Mouse (Mus musculus) testis, adult 2 months (tissue): ENCODE data around the gene Nkd2. TPM values are rescaled to one million over a fixed set of nuclear protein-coding genes. Genes with fewer than 3 reads are reported as not detected.

ENCODE experiments used
- H3K27ac ChIP-seq: fragments of 200-500 bp; 2 replicates; pipeline ENCODE4 v1.5.1; 2012; ENCODE audit warnings: low read depth, low read length; ENCODE audit not compliant: control insufficient read depth, insufficient read depth
- H3K27me3 ChIP-seq: fragments of 200-500 bp; 2 replicates; pipeline ENCODE4 v1.6.1; 2012; ENCODE audit warnings: mild to moderate bottlenecking, low read length, moderate library complexity; ENCODE audit not compliant: control insufficient read depth, insufficient read depth
- H3K36me3 ChIP-seq: fragments of 200-500 bp; 2 replicates; pipeline ENCODE4 v1.6.1; 2012; ENCODE audit warnings: mild to moderate bottlenecking, low read length; ENCODE audit not compliant: control insufficient read depth, insufficient read depth
- H3K4me1 ChIP-seq: fragments of 200-500 bp; 2 replicates; pipeline ENCODE4 v1.6.1; 2012; ENCODE audit warnings: low read length; ENCODE audit not compliant: control insufficient read depth, insufficient read depth
- H3K4me3 ChIP-seq: fragments of 200-500 bp; 2 replicates; pipeline ENCODE4 v1.5.1; 2012; ENCODE audit warnings: low read depth, mild to moderate bottlenecking, low read length, moderate library complexity, mixed read lengths; ENCODE audit not compliant: control insufficient read depth
- CTCF ChIP-seq: fragments of 200-500 bp; IDR thresholded peaks from 2 replicates; pipeline ENCODE4 v1.5.1; 2012; ENCODE audit warnings: low read depth, mild to moderate bottlenecking, inconsistent platforms, low read length, moderate library complexity; ENCODE audit not compliant: control insufficient read depth, insufficient read depth, insufficient replicate concordance
- POLR2A ChIP-seq: fragments of 200-500 bp; IDR thresholded peaks from 2 replicates; pipeline ENCODE4 v1.6.1; 2012; ENCODE audit warnings: low read depth, mild to moderate bottlenecking, inconsistent platforms, low read length, moderate library complexity; ENCODE audit not compliant: control insufficient read depth
- polyA plus RNA-seq: library from polyadenylated mRNA; depleted of rRNA; stranded (reverse); fragments of >200 nt; gene quantifications from 2 replicates; pipeline ENCODE4 v1.2.3, GENCODE M21; 2012

Nkd2 gene
- polyA plus RNA-seq, 1 experiment, result 3.8 TPM

- no peak overlapping the region for H3K27ac ChIP-seq
- H3K4me1 ChIP-seq, result peaks cover 2% of the 10 kb centered on the region; the same call in 1 of the 2 replicates
- no peak overlapping the region for H3K4me3 ChIP-seq
- TF ChIP-seq CTCF (no peak), POLR2A (no peak)
- no peaks in the 10 kb centered on the region for H3K36me3 ChIP-seq
- H3K27me3 ChIP-seq, result no peaks in the 10 kb centered on the region
Observed at GRCm38 (mm10) chr13:73835791-73836190, 11.6 kb downstream of the Nkd2 start.

- H3K4me1 ChIP-seq, result peaks cover 2% of the 10 kb centered on the region; the same call in 1 of the 2 replicates
- no peak for TF ChIP-seq POLR2A
- no peak for TF ChIP-seq CTCF
- no peaks in the 10 kb centered on the region for H3K36me3 ChIP-seq
- H3K4me3 ChIP-seq, result no peak overlapping the region
- no peak overlapping the region for H3K27ac ChIP-seq
- no peaks in the 10 kb centered on the region for H3K27me3 ChIP-seq
Observed at GRCm38 (mm10) chr13:73833809-73834208, 13.6 kb downstream of the Nkd2 start.

GRCm38 (mm10) chr13:73831486-73831885 lies 15.9 kb downstream of the Nkd2 start:
- TF ChIP-seq CTCF (peak; percentile 44; the same call in 1 of the 2 replicates), POLR2A (no peak)
- H3K27me3 ChIP-seq, result no peaks in the 10 kb centered on the region
- no peak overlapping the region for H3K27ac ChIP-seq
- H3K36me3 ChIP-seq, result no peaks in the 10 kb centered on the region
- no peak overlapping the region for H3K4me3 ChIP-seq
- peaks cover 2% of the 10 kb centered on the region; the same call in 1 of the 2 replicates for H3K4me1 ChIP-seq

- Histone ChIP-seq H3K27ac (no peak overlapping the region), H3K27me3 (no peaks in the 10 kb centered on the region), H3K36me3 (no peaks in the 10 kb centered on the region), H3K4me3 (no peak overlapping the region), H3K4me1 (no peaks in the 10 kb centered on the region)
- TF ChIP-seq POLR2A (no peak), CTCF (no peak)
Observed at GRCm38 (mm10) chr13:73827243-73827642, 20.2 kb downstream of the Nkd2 start.

GRCm38 (mm10) chr13:73823711-73824110 lies 23.7 kb downstream of the Nkd2 start:
- Histone ChIP-seq H3K4me1 (no peaks in the 10 kb centered on the region), H3K27me3 (no peaks in the 10 kb centered on the region), H3K36me3 (no peaks in the 10 kb centered on the region), H3K27ac (no peak overlapping the region), H3K4me3 (no peak overlapping the region)
- TF ChIP-seq CTCF (no peak), POLR2A (no peak)

GRCm38 (mm10) chr13:73822187-73822800 lies 25.1 kb downstream of the Nkd2 start:
- Histone ChIP-seq H3K4me3 (no peak overlapping the region), H3K27ac (no peak overlapping the region), H3K27me3 (no peaks in the 10 kb centered on the region), H3K4me1 (no peaks in the 10 kb centered on the region), H3K36me3 (no peaks in the 10 kb centered on the region)
- TF ChIP-seq POLR2A (no peak), CTCF (peak; percentile 40; the same call in 1 of the 2 replicates)

GRCm38 (mm10) chr13:73821251-73821650 lies 26.2 kb downstream of the Nkd2 start:
- H3K27me3 ChIP-seq, result no peaks in the 10 kb centered on the region
- H3K4me1 ChIP-seq, result no peaks in the 10 kb centered on the region
- H3K27ac ChIP-seq, result no peak overlapping the region
- TF ChIP-seq POLR2A, result no peak
- TF ChIP-seq CTCF, result no peak
- H3K4me3 ChIP-seq, result no peak overlapping the region
- no peaks in the 10 kb centered on the region for H3K36me3 ChIP-seq

GRCm38 (mm10) chr13:73818921-73819320 lies 28.5 kb downstream of the Nkd2 start:
- H3K4me1 ChIP-seq, result no peaks in the 10 kb centered on the region
- TF ChIP-seq CTCF (no peak), POLR2A (no peak)
- no peaks in the 10 kb centered on the region for H3K36me3 ChIP-seq
- no peaks in the 10 kb centered on the region for H3K27me3 ChIP-seq
- H3K4me3 ChIP-seq, result no peak overlapping the region
- no peak overlapping the region for H3K27ac ChIP-seq
